Mouse (Mus musculus): Measurements from ENCODE around the gene Snta1. TPM values are rescaled to one million over a fixed set of nuclear protein-coding genes. Genes with fewer than 3 reads are reported as not detected.

Snta1 gene
- not detected for polyA plus RNA-seq (2017; shearing (Covaris generic))

DNA sequence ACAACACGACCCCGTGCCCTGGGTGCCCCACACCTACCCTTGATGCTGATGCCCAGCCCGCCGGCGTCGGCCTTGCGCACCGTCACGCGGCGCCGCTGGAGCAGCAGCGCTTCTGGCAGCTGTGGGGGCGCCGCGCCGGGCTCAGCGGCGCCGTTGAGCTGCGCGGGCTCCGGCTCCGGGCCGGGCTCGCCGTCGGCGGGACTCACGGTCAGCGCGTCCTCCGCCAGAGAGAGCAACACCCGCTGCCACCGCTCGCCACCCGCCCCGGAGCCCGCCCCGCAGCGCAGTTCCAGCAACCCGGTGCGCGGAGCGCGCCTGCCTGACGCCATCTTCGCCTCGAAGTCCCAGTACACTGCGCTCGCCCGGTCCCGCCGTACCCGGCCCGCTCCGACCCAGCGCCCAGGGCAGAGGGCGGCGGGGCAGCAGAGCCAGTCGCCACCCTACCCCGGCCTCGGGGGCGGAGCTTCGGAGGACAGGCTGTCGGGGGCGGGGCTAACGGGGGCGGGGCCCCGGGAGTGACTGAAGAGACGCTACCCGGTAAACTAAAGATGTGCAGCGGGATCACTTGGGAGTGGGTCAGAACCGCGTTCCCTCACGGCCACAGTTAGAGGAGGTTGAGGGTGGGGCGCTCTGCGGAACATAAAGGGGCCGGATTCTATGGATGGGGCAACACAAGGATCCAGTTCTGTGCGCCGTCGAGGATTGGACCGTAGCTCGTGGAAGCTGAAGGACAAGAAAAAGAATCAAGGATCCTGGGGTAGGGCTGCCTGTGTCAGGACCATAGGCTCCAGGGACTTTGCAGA is at the start of gene Snta1:
Gene Snta1, minus strand, starts transcription at position 457 of the 803 bp plus-strand sequence.

DNA sequence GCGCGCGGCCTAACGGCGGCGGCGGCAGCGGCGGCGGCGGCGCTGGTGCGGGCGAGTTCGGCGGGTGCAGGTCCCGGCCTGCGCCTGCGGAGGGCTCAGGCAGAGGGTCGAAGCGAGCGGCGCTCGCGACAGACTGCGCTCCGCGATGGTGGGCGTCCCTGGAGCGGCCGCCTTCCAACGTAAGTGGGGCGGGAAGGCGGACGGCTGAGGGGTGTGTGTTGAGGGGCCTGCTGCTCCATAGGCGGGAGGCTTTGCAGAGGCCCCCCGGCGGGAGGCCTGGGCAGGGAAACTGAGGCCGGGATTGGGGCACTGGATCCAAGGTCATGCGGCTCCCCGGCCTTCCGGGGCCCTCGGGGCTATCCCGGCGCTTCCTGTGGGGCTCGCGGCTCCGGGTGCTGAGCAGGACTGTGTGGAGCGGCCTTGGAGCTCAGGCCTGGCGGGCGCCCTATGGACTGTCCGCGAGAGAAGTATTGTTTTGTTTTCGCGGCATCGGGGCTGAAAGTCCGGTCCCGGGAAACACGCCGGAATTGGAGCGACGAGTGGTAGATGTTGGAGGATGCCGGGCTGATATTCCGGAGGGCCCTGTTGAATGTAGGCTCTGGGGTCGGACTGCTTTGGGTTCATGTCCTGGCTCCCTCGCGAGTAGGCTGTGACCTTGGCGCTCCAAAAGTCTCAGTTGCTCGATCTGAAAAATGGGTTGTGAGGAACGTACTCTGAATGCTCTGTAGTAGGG is 28.7 kb upstream of the Snta1 start, which contains the start of gene Cbfa2t2:
Gene Cbfa2t2, plus strand, starts transcription at position 24 of the 733 bp plus-strand sequence.

DNA sequence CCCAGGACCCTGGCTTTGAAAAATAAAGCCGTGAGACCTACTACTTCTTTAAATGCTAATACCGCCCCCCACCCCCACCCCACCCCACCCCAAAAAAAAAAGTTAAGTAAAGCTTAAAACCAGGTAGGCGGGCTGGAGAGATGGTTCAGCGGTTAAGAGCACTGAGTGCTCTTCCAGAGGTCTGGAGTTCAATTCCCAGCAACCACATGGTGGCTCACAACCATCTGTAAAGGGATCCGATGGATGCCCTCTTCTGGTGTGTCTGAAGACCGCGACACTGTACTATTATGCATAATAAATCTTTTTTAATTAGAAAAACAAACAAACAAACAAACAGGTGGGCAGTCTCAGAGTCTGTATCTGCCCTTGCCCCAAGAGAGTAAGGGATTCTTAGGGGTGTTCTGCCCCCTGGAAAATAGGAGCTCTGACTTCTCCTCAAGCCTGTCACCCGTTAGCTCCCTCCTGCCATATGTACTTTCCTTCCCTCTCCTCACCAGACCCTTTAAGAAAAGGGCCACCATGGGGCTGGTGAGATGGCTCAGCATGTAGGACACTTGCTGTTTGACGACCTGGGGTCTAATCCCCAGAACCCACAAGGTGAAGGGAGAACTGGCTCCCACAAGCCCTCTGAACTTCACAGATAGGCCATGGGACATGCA is 34.9 kb downstream of the Snta1 start, which contains the start of gene Cdk5rap1:
Gene Cdk5rap1, minus strand, starts transcription at position 169 of the 659 bp plus-strand sequence.

Other genes with a start within 250 kb of the Snta1 start
- gene Bpifa5, start 245.5 kb downstream of the Snta1 start, polyA plus RNA-seq (2017; shearing (Covaris generic)): not detected
- gene Bpifb1, start 217.3 kb downstream of the Snta1 start, polyA plus RNA-seq (2017; shearing (Covaris generic)): not detected
- gene Bpifb5, start 184.4 kb downstream of the Snta1 start, polyA plus RNA-seq (2017; shearing (Covaris generic)): not detected
- gene Bpifb9a, start 150.2 kb downstream of the Snta1 start, polyA plus RNA-seq (2017; shearing (Covaris generic)): not detected
- not detected for gene Bpifb9b, start 100.9 kb downstream of the Snta1 start, polyA plus RNA-seq (2017; shearing (Covaris generic))
- 12.8 TPM for gene Cdk5rap1, start 35.1 kb downstream of the Snta1 start, polyA plus RNA-seq (2017; shearing (Covaris generic))
- 23.1 TPM for gene Cbfa2t2, start 28.4 kb upstream of the Snta1 start, polyA plus RNA-seq (2017; shearing (Covaris generic))
- gene 1700003F12Rik, start 139.0 kb upstream of the Snta1 start, polyA plus RNA-seq (2017; shearing (Covaris generic)): not detected
- not detected for gene Actl10, start 143.7 kb upstream of the Snta1 start, polyA plus RNA-seq (2017; shearing (Covaris generic))
- not detected for gene Necab3, start 150.8 kb upstream of the Snta1 start, polyA plus RNA-seq (2017; shearing (Covaris generic))
- 2.4 TPM for gene E2f1, start 161.8 kb upstream of the Snta1 start, polyA plus RNA-seq (2017; shearing (Covaris generic))
- 10.0 TPM for gene Pxmp4, start 195.6 kb upstream of the Snta1 start, polyA plus RNA-seq (2017; shearing (Covaris generic))
- 0.57 TPM for gene Zfp341, start 205.2 kb upstream of the Snta1 start, polyA plus RNA-seq (2017; shearing (Covaris generic))
- gene 4930519P11Rik, start 205.3 kb upstream of the Snta1 start, polyA plus RNA-seq (2017; shearing (Covaris generic)): not detected
- gene Chmp4b, start 243.6 kb upstream of the Snta1 start, polyA plus RNA-seq (2017; shearing (Covaris generic)): 20.5 TPM

Data from effector memory CD4-positive, alpha-beta T cell, adult 5 months (primary cell).